Mouse (Mus musculus): ENCODE measurements around the gene Foxred1.

Foxred1 gene

GRCm38 (mm10) chr9:35210542-35211474 lies at the start of gene Foxred1:
Gene Foxred1 (minus strand): TSS chr9:35211055.
- peak; percentile 99 to 100 for DNase-seq (ENCODE audit: low spot score in 2 of 2)

- no peak for DNase-seq (ENCODE audit: low spot score in 2 of 2)
Observed at GRCm38 (mm10) chr9:35257365-35257764, 46.5 kb upstream of the Foxred1 start.

GRCm38 (mm10) chr9:35249476-35249875 lies 38.6 kb upstream of the Foxred1 start:
- DNase-seq (ENCODE audit: low spot score in 2 of 2) = no peak

GRCm38 (mm10) chr9:35247405-35247804 lies 36.5 kb upstream of the Foxred1 start:
- no peak for DNase-seq (ENCODE audit: low spot score in 2 of 2)

GRCm38 (mm10) chr9:35239734-35240133 lies 28.9 kb upstream of the Foxred1 start:
- DNase-seq (ENCODE audit: low spot score in 2 of 2) = no peak

GRCm38 (mm10) chr9:35238915-35239571 lies 28.2 kb upstream of the Foxred1 start:
- DNase-seq (ENCODE audit: low spot score in 2 of 2) = no peak

- DNase-seq (ENCODE audit: low spot score in 2 of 2) = no peak
Observed at GRCm38 (mm10) chr9:35238371-35238770, 27.5 kb upstream of the Foxred1 start.

- no peak for DNase-seq (ENCODE audit: low spot score in 2 of 2)
Observed at GRCm38 (mm10) chr9:35235996-35236395, 25.1 kb upstream of the Foxred1 start.

- DNase-seq (ENCODE audit: low spot score in 2 of 2) = no peak
Observed at GRCm38 (mm10) chr9:35228671-35229070, 17.8 kb upstream of the Foxred1 start.

- no peak for DNase-seq (ENCODE audit: low spot score in 2 of 2)
Observed at GRCm38 (mm10) chr9:35223466-35223865, 12.6 kb upstream of the Foxred1 start.

- DNase-seq (ENCODE audit: low spot score in 2 of 2) = no peak
Observed at GRCm38 (mm10) chr9:35217963-35218362, 7.1 kb upstream of the Foxred1 start.

- DNase-seq (ENCODE audit: low spot score in 2 of 2) = no peak
Observed at GRCm38 (mm10) chr9:35211573-35212511, 987 bp upstream of the Foxred1 start.

GRCm38 (mm10) chr9:35204421-35204820 lies 6.4 kb downstream of the Foxred1 start:
- DNase-seq (ENCODE audit: low spot score in 2 of 2) = no peak

- no peak for DNase-seq (ENCODE audit: low spot score in 2 of 2)
Observed at GRCm38 (mm10) chr9:35203536-35203935, 7.3 kb downstream of the Foxred1 start.

- no peak for DNase-seq (ENCODE audit: low spot score in 2 of 2)
Observed at GRCm38 (mm10) chr9:35200529-35201060, 10.3 kb downstream of the Foxred1 start.

- DNase-seq (ENCODE audit: low spot score in 2 of 2) = peak; percentile 88
Observed at GRCm38 (mm10) chr9:35199772-35200471, 10.9 kb downstream of the Foxred1 start, which contains the start of the genes Srpr and Tirap. Gene Srpr (plus strand): TSS chr9:35200175. Gene Tirap (minus strand): TSS chr9:35200291.

GRCm38 (mm10) chr9:35198945-35199771 lies 11.7 kb downstream of the Foxred1 start:
- DNase-seq (ENCODE audit: low spot score in 2 of 2) = no peak

GRCm38 (mm10) chr9:35198351-35198750 lies 12.5 kb downstream of the Foxred1 start:
- peak in 1 of 2 experiments; percentile 17 for DNase-seq (ENCODE audit: low spot score in 2 of 2)

GRCm38 (mm10) chr9:35197625-35198024 lies 13.2 kb downstream of the Foxred1 start:
- no peak for DNase-seq (ENCODE audit: low spot score in 2 of 2)

GRCm38 (mm10) chr9:35194048-35194447 lies 16.8 kb downstream of the Foxred1 start:
- no peak for DNase-seq (ENCODE audit: low spot score in 2 of 2)
